Mouse (Mus musculus) midbrain, embryonic 16.5 days (tissue): Measurements from ENCODE around the gene Fbxl15. TPM values are rescaled to one million over a fixed set of nuclear protein-coding genes. Genes with fewer than 3 reads are reported as not detected.
A peak's percentile ranks its signal among the peaks of the same experiment; 100 is the strongest.

Experiments used
- ATAC-seq: fragments of 200-750 bp; cut with Nextera tagmentation; 2 replicates; pipeline ENCODE4 v1.8.0; 2017; ENCODE audit warnings: moderate TSS enrichment
- H3K27ac ChIP-seq: fragments of 300-500 bp; sonication (generic); 2 replicates; pipeline ENCODE4 v1.5.1; 2014; ENCODE audit warnings: mild to moderate bottlenecking, low read length, mixed read lengths
- H3K27me3 ChIP-seq: fragments of 300-500 bp; sonication (generic); 2 replicates; pipeline ENCODE4 v1.6.1; 2014; ENCODE audit warnings: low read depth, low read length, mixed read lengths; ENCODE audit not compliant: control insufficient read depth, insufficient read depth
- H3K36me3 ChIP-seq: fragments of 300-500 bp; sonication (generic); 2 replicates; pipeline ENCODE4 v1.6.1; 2014; ENCODE audit warnings: mild to moderate bottlenecking, low read length, moderate library complexity, mixed read lengths; ENCODE audit not compliant: control insufficient read depth, insufficient read depth
- H3K4me1 ChIP-seq: fragments of 300-500 bp; sonication (generic); 2 replicates; pipeline ENCODE4 v1.6.1; 2014; ENCODE audit warnings: mild to moderate bottlenecking, low read length, mixed read lengths; ENCODE audit not compliant: control insufficient read depth, insufficient read depth
- H3K4me2 ChIP-seq: fragments of 300-500 bp; sonication (generic); 2 replicates; pipeline ENCODE4 v1.6.1; 2014; ENCODE audit warnings: mild to moderate bottlenecking, low read length, mixed read lengths
- H3K4me3 ChIP-seq: fragments of 300-500 bp; sonication (generic); 2 replicates; pipeline ENCODE4 v1.5.1; 2014; ENCODE audit warnings: low read depth, mild to moderate bottlenecking, low read length, moderate library complexity, mixed read lengths
- H3K9ac ChIP-seq: fragments of 300-500 bp; sonication (generic); 2 replicates; pipeline ENCODE4 v1.6.1; 2014; ENCODE audit warnings: low read depth, low read length, mixed read lengths
- H3K9me3 ChIP-seq: fragments of 300-500 bp; sonication (generic); replicated peaks from 2 replicates; pipeline ENCODE4 v1.6.1; 2014; ENCODE audit warnings: mild to moderate bottlenecking, low read length, mixed read lengths; ENCODE audit not compliant: control insufficient read depth, poor library complexity, severe bottlenecking
- WGBS: fragments of 180-500 bp; shearing (Covaris S2); extraction: QIAGEN DNeasy Blood & Tissue Kit; methylation state at CpG from one replicate; pipeline ENCODE4 v1.1.7; 2014; 5-methylcytosine and 5-hydroxymethylcytosine counted together
- polyA plus RNA-seq: library from polyadenylated mRNA; unstranded; fragments of >200 nt; fragmentation: Nextera tagmentation; extraction: Ambion mirVana; gene quantifications from 2 replicates; pipeline ENCODE4 v1.2.1, GENCODE M21; 2015

Fbxl15 gene
- polyA plus RNA-seq, 1 experiment from 2014 or later, result 51.3 TPM

DNA sequence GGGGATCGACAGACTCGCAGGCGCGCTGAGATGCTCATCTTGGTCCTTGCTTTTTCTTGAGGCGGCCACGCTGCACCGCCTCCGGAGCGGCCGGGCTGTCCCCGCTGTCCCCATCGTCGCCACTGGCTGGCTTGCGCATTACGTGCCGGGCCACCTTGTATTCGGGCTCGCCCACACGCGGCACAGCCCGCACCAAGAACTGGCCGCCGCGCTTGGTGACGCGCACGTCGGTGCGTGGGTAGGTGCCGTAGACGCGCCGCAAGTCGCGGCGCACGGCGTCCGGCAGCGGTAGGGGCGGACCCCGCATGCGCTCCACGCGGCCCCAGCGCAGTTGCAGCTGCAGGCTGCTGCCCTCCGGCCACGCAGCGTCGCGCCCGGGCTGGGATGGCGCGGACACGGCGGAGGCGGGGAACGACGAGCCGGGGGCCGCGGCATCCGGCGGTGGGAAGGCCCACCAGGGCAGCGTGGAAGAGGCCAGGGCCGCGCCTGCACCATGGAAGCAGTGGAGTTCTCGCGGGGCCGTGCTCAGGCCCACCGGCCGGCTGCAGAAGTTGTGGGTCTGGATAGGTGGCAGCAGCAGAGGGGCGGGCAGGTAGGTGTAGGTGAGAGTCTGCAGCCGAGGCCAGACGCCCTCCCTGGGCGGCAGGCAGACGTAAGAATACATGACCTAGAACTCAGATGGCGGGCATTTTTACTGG lies 20.9 kb downstream of the Fbxl15 start:
- ATAC-seq, result peak; percentile 95
- Histone ChIP-seq H3K27ac (peak overlapping the region; percentile 89), H3K9ac (peak overlapping the region; percentile 94), H3K4me1 (peaks cover 18% of the 10 kb centered on the region), H3K4me2 (peak overlapping the region; percentile 88), H3K36me3 (no peaks in the 10 kb centered on the region), H3K4me3 (peak overlapping the region; percentile 80), H3K27me3 (peaks cover 5% of the 10 kb centered on the region; the same call in 1 of the 2 replicates), H3K9me3 (no peaks in the 10 kb centered on the region)
- WGBS, result under 1% methylated on average over 77 of the region's 78 CpGs

DNA sequence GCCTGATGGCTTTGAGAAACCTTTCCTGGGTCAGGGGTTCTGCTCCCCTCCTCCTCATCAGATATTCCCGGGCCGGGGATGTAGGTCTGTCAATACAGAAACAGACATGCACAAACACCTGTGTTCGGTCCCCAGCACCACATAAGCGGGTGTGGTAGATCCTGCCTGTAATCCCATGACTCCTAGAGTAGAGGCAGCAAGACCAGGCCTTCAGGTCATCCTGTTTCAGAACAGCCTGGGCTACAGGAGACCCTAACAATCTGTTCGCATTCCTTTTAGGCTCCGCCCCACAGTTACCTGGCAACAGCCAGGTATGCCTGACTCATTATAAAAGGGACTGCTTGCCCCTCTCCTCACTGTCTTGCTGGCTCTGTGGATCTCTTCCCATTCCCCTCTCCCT lies 21.6 kb downstream of the Fbxl15 start:
- H3K4me2 ChIP-seq, result peak overlapping the region; percentile 88
- peaks cover 18% of the 10 kb centered on the region for H3K4me1 ChIP-seq
- peaks cover 5% of the 10 kb centered on the region; the same call in 1 of the 2 replicates for H3K27me3 ChIP-seq
- H3K9me3 ChIP-seq, result no peaks in the 10 kb centered on the region
- peak overlapping the region; percentile 94 for H3K9ac ChIP-seq
- peak overlapping the region; percentile 89 for H3K27ac ChIP-seq
- no peaks in the 10 kb centered on the region for H3K36me3 ChIP-seq
- 31% methylated on average over 6 of the region's 6 CpGs for WGBS
- peak; percentile 33; the same call in 1 of the 2 replicates for ATAC-seq
- H3K4me3 ChIP-seq, result peak overlapping the region; percentile 80

DNA sequence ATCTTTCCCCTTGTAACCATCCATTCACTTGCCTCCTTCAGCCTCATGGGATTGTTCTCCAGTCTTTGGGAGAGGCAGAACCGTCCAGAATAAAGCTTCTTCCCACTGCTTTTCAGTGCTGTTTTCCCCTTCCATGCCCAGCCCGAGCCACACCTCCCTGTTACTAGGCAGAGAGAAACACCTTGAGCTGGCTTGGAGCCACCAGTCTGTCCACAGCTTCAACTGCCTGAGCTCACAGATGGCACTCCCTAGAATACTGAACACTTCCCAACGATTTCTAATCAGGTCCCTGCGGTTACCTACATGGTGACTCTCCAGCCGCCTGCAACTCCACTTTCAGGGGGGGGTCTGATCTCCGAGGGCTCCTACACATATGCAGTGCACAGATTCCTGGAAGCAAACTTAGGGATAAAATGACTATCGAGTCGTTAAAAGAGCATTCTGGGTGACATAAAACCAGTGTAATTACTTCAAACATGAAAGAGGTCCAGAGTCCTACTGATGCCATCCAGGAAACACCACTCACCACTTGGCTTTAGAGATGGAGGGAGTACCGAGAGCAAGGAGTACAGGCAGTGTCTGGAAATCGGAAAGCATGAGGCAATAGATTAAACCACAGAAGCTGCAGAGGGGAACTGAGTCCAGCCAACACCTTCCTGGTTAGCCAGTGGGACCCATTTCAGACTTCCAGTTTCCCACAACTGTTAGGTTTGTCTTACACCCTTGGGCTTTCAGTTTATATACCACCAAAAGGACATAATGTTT lies 22.4 kb downstream of the Fbxl15 start, which contains the start of gene 2310034G01Rik:
TSS of gene 2310034G01Rik (minus strand) at position 135 of the 765 bp plus-strand sequence.
- 71% methylated on average over 10 of the region's 10 CpGs for WGBS
- Histone ChIP-seq H3K4me1 (peaks cover 18% of the 10 kb centered on the region), H3K9me3 (no peaks in the 10 kb centered on the region), H3K36me3 (no peaks in the 10 kb centered on the region), H3K27me3 (peaks cover 3% of the 10 kb centered on the region; the same call in 1 of the 2 replicates), H3K27ac (peak within 1 kb of the TSS; percentile 89), H3K9ac (peak within 1 kb of the TSS; percentile 94), H3K4me3 (peak within 1 kb of the TSS; percentile 80), H3K4me2 (peak within 1 kb of the TSS; percentile 88)
- ATAC-seq, result no peak

DNA sequence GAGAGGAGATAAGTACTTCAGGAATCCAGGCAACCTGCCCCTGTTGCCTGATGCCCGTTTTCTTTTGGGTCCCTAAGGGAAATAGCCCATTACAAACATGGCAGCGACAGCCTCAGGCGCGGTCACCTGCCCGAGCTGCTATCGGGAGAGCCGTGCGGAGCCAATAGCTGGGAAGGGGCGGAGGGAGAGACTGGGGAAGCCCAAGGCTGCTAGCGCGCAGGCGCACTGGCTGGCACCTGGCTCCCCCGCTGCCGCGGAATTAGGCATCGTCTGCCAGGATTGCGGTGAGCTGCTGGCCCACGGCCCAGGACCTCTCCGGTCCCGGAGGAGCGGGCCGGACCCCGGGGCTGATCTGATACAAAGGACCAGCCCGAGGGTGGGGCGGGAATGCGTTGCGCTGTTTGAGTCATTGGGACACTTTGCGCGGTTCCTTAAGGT lies 28.7 kb downstream of the Fbxl15 start:
- peak; percentile 93 for ATAC-seq
- H3K4me3 ChIP-seq, result peak overlapping the region; percentile 58
- WGBS, result under 1% methylated on average over 29 of the region's 29 CpGs
- no peaks in the 10 kb centered on the region for H3K9me3 ChIP-seq
- H3K27ac ChIP-seq, result peak overlapping the region; percentile 40
- 0 out of 2 replicates have a peak, but pooled peaks cover 5% of the 10 kb centered on the region for H3K4me1 ChIP-seq
- H3K9ac ChIP-seq, result peak overlapping the region; percentile 69
- H3K36me3 ChIP-seq, result no peaks in the 10 kb centered on the region
- peak overlapping the region; percentile 73 for H3K4me2 ChIP-seq
- no peaks in the 10 kb centered on the region; the same call in none of the 2 replicates for H3K27me3 ChIP-seq

DNA sequence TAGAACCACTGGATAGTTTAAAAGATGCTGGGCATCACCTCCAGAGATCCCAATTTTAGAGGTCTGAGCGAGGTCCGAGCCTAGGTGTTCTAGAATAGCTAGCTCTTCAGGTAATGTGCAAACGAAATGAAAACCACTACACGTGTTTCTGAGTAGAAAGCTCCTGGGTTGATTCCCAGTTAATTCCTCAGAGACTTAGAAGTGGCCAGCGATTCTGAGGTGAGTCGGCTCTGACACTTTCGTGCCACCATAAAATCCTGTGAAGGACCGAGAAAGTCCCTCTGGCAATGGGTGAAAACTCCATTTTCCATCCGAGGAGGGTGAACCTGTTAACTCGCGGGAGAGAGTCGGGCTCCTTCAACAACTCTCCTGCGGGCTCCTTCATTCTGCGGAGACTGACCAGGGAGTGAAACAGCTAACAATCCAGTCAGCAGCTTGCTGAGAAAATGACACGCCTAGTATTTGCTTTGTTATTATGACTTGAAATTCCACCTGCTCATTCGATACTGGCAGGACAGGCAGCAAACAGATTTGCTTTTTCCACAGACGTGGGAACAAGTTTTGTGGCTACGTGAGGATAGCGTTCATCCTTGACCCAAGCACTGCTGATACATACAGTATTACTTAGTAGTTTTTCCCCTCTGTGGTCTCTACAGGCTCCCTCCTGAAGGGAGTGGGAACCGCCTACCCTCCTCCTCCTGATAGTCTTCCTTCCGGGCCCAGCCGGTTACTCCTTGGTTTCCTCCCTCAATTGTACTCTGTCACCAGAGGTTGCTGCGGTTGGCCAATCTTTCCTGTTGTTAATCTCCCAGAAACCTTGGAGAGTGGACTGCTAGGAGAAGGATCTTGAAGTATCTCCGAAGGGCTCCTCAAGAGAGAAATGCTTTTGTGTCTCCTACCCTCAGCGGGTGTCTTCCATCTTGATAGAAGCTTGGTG lies 29.6 kb downstream of the Fbxl15 start:
- Histone ChIP-seq H3K4me3 (peak overlapping the region; percentile 58), H3K4me1 (0 out of 2 replicates have a peak, but pooled peaks cover 5% of the 10 kb centered on the region), H3K9ac (peak overlapping the region; percentile 69), H3K4me2 (peak overlapping the region; percentile 73), H3K27me3 (no peaks in the 10 kb centered on the region; the same call in none of the 2 replicates), H3K36me3 (no peaks in the 10 kb centered on the region), H3K27ac (no peak overlapping the region), H3K9me3 (no peaks in the 10 kb centered on the region)
- 17% methylated on average over 25 of the region's 25 CpGs for WGBS
- no peak for ATAC-seq

DNA sequence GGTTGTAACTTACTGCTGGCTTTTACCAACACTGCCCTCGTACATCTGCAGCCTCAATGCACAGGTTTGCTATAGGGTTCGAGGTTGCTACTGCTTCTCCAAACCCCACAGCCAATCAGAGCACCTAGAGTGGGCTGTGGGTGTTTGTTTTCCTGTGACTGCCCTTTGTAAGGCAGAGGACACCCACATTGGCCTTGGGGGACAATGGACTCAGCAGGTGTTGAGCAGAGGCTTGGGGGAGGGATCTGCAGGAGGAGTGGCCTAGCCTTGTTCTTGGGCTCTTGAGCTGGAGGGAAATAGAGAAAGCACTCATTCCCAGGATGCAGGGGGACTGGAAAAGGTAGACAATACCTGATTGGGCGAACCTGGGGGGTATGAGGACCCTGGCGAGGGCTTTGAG lies 30.4 kb downstream of the Fbxl15 start:
- no peak overlapping the region for H3K9ac ChIP-seq
- no peak overlapping the region for H3K27ac ChIP-seq
- 0 out of 2 replicates have a peak, but pooled peaks cover 5% of the 10 kb centered on the region for H3K4me1 ChIP-seq
- no peak overlapping the region for H3K4me3 ChIP-seq
- ATAC-seq, result no peak
- H3K4me2 ChIP-seq, result no peak overlapping the region
- no peaks in the 10 kb centered on the region for H3K36me3 ChIP-seq
- H3K27me3 ChIP-seq, result no peaks in the 10 kb centered on the region; the same call in none of the 2 replicates
- H3K9me3 ChIP-seq, result no peaks in the 10 kb centered on the region
- WGBS, result 65% methylated on average over 4 of the region's 4 CpGs

DNA sequence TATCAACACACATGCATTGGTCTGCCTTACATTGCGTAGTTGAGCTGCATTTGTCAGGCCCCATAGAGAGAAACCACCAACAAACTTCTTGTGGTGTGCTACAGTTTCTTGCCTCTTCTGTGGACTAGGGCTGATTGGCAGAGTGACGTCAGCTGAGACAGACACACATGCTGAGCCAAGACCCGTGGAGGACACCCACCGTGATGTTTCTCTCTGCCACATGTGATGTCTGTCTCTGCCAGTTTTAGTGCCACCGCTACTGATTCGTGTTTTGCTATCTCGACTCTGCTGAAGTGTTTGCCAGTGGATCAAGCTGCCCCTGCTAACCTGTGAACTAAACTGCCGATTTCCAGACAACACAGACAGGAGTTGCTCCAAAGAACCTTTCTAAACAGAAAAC lies 34.1 kb downstream of the Fbxl15 start:
- Histone ChIP-seq H3K27ac (no peak overlapping the region), H3K4me1 (0 out of 2 replicates have a peak, but pooled peaks cover 5% of the 10 kb centered on the region), H3K9ac (no peak overlapping the region), H3K4me3 (no peak overlapping the region), H3K9me3 (no peaks in the 10 kb centered on the region), H3K36me3 (no peaks in the 10 kb centered on the region), H3K4me2 (no peak overlapping the region), H3K27me3 (no peaks in the 10 kb centered on the region; the same call in none of the 2 replicates)
- WGBS, result 90% methylated on average over 8 of the region's 8 CpGs
- no peak for ATAC-seq

DNA sequence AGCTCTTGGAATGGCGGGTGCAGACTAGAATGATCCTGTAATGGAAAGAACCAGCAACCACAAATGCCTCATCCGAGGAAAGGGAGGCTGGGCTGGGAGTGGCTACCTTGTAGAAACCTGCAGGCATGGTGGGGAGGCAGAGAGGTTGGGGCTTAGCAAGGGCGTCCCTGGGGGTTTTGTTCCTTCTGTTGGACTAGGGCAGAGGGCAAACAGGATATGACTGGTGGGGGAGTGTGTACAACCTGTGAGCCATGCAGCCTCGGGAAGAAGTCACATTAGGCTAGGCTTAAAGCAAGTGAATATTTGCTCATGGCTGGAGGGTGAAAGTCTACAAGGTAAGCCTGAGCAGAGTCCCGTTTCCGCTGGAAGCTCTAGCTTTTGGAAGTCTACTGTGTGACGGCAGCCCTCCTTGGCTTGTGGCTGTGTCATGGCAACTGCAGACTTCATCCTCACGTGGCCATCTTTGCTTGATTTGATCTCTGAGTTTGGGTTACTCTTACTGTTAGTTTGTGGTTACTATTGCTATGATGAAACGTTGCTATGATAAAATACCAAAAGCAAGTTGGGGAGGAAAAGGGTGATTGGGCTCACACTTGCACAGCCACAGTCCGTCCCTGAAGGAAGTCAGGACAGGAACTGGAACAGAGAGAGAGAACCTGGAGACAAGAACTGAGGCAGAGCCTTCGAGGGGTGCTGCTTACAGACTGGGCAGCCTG lies 35.5 kb downstream of the Fbxl15 start:
- no peak overlapping the region for H3K27ac ChIP-seq
- no peak overlapping the region for H3K9ac ChIP-seq
- no peaks in the 10 kb centered on the region for H3K27me3 ChIP-seq
- H3K4me3 ChIP-seq, result no peak overlapping the region
- H3K36me3 ChIP-seq, result no peaks in the 10 kb centered on the region
- 91% methylated on average over 11 of the region's 11 CpGs for WGBS
- H3K4me2 ChIP-seq, result no peak overlapping the region
- no peak for ATAC-seq
- H3K9me3 ChIP-seq, result no peaks in the 10 kb centered on the region
- no peaks in the 10 kb centered on the region for H3K4me1 ChIP-seq
